Mouse (Mus musculus): ENCODE data around the gene Nr4a1. TPM values are rescaled to one million over a fixed set of nuclear protein-coding genes. Genes with fewer than 3 reads are reported as not detected.

Nr4a1 gene
- polyA plus RNA-seq, 1 experiment: not detected

GRCm38 (mm10) chr15:101259922-101260321 lies 5.9 kb downstream of the Nr4a1 start:
- no peak overlapping the region for H3K4me3 ChIP-seq (ENCODE audit: insufficient read depth, low read depth, low read length)
- H3K27ac ChIP-seq (ENCODE audit: insufficient read depth, low read depth, low read length): no peak overlapping the region
- TF ChIP-seq CTCF (IDR thresholded peaks at IDR 0.05; ENCODE audit: insufficient read depth, low read depth, low read length) (no peak), POLR2A (IDR thresholded peaks at IDR 0.05; ENCODE audit: insufficient read depth, low read depth, low read length) (no peak)
- WGBS: 90% methylated on average over 3 of the region's 3 CpGs
- peaks cover 63% of the 10 kb centered on the region for H3K4me1 ChIP-seq (ENCODE audit: control insufficient read depth, insufficient read depth, low read length)

DNA sequence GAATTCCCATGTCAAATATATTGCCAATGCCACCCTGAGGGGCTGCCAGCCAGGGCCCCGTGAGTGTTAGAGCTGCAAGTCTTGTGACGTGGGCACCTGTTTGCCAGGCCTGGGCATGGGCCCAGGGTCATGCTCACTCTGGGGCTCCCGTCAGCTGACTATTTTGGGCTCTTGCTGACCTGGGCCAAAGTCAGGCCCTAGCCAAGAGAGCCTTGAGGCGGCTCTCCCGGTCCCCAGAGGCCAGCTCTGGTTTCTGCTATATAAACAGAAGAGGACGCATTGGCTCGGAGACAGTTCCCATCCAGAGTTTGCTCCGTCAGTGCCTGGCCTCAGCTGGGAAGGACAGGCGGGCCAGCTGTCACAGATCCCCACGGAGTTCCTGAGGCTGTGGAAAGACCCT lies 6.3 kb downstream of the Nr4a1 start:
- no peak overlapping the region for H3K4me3 ChIP-seq (ENCODE audit: insufficient read depth, low read depth, low read length)
- WGBS: 62% methylated on average over 10 of the region's 10 CpGs
- TF ChIP-seq POLR2A (IDR thresholded peaks at IDR 0.05; ENCODE audit: insufficient read depth, low read depth, low read length) (no peak), CTCF (IDR thresholded peaks at IDR 0.05; ENCODE audit: insufficient read depth, low read depth, low read length) (no peak)
- no peak overlapping the region for H3K27ac ChIP-seq (ENCODE audit: insufficient read depth, low read depth, low read length)
- peaks cover 63% of the 10 kb centered on the region for H3K4me1 ChIP-seq (ENCODE audit: control insufficient read depth, insufficient read depth, low read length)

DNA sequence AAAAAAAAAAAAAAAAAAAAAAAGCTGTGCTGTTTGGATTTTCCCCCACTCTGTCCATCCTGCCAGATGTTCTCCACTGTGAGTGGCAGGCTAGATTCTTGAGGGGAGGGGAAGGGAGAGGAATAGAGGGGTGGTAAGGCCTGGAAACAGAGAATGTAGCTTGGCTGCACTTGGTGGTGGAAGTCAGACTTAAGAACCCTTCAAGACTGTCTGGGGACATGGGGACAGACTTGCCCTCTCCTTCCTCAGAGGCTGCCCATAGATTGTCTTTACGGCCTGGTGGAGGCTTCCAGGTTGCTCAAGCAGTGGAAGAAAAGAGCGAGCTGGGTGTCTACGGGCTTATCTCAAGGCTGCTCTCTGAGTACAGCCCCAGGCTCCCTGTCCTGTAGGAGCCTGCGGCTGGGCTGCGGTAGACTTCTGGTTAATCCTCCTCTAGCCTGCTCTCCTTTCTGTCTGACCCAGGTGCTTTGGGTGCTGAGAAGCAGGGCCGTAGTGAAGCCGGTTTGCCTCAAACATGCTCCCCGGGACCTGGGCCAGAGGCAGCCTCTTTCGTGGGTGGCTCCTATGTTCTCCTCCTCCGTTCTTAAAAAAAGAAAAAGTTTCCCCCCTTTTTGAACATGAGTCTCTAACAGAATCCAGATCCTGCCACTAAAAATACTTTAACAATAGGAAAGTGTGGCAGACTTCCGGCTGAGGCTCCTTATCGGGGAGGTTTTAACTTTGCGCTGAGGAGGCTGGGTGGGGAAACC lies 7.0 kb downstream of the Nr4a1 start:
- no peak for TF ChIP-seq POLR2A (IDR thresholded peaks at IDR 0.05; ENCODE audit: insufficient read depth, low read depth, low read length)
- TF ChIP-seq CTCF (IDR thresholded peaks at IDR 0.05; ENCODE audit: insufficient read depth, low read depth, low read length): no peak
- Histone ChIP-seq H3K4me1 (ENCODE audit: control insufficient read depth, insufficient read depth, low read length) (peaks cover 68% of the 10 kb centered on the region), H3K27ac (ENCODE audit: insufficient read depth, low read depth, low read length) (no peak overlapping the region), H3K4me3 (ENCODE audit: insufficient read depth, low read depth, low read length) (no peak overlapping the region)
- 34% methylated on average over 13 of the region's 13 CpGs for WGBS

DNA sequence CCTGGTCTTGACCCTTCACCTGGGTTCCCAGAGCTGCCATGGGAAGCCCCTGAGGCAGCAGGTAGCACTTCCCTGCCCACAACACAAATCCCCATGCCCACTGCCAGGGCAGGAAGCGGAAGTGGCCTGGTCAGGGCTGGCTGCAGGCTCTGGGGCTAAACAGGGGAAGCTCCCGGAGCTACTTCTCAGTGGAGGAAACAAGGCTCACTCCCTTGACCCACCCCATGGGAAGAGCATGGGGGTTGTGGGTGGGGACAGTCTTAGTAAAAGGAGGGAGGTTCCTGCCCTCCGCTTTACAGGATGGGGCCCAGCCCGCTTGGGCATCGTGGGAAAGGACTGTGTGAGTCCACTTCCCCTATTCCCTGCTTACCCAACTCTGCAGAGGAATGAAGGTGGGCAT lies 8.4 kb downstream of the Nr4a1 start:
- Histone ChIP-seq H3K27ac (ENCODE audit: insufficient read depth, low read depth, low read length) (no peak overlapping the region), H3K4me1 (ENCODE audit: control insufficient read depth, insufficient read depth, low read length) (peaks cover 61% of the 10 kb centered on the region), H3K4me3 (ENCODE audit: insufficient read depth, low read depth, low read length) (no peak overlapping the region)
- 80% methylated on average over 5 of the region's 5 CpGs for WGBS
- no peak for TF ChIP-seq CTCF (IDR thresholded peaks at IDR 0.05; ENCODE audit: insufficient read depth, low read depth, low read length)
- no peak for TF ChIP-seq POLR2A (IDR thresholded peaks at IDR 0.05; ENCODE audit: insufficient read depth, low read depth, low read length)

DNA sequence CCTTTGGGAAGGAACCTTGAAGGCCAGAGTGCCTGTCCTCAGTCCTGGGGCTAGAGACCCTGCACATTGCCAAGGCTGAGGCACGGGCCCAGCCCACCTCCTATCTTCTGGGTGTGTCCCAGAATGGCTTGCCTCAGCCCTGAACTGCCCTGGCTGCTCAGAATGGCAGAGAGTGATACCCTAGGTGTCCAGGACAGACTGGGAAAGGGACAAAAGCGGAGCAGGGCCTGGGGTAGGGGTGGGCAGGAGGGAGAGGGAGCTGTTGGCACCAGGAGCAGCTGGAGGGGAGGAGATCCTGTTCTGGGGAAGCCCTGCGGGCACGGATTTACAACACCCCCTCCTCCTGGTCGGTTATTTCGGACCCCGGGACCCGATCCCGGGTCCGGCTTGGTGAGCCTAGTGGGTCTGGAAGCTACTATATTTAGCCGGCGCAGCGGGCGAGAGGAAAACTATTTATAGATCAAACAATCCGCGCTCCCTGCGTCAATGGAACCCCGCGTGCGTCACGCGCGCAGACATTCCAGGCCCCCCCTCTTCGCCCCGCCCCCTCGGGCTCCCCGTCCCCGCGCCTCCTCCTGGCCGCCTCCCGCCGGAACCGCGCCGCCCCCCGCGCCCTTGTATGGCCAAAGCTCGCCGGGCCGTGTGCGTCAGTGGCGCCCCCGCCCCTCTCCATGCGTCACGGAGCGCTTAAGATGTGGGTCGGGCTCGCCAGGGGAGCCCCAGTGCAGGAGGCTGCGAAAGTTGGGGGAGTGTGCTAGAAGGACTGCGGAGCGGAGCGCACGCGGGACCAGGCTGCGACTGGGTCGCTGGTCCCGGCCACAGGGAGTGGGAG lies 12.3 kb downstream of the Nr4a1 start:
- 1% methylated on average over 56 of the region's 57 CpGs for WGBS
- H3K4me3 ChIP-seq (ENCODE audit: insufficient read depth, low read depth, low read length): peak overlapping the region; percentile 53
- peak overlapping the region; percentile 84 for H3K27ac ChIP-seq (ENCODE audit: insufficient read depth, low read depth, low read length)
- TF ChIP-seq POLR2A (IDR thresholded peaks at IDR 0.05; ENCODE audit: insufficient read depth, low read depth, low read length) (peak; percentile 86), CTCF (IDR thresholded peaks at IDR 0.05; ENCODE audit: insufficient read depth, low read depth, low read length) (no peak)
- peaks cover 68% of the 10 kb centered on the region for H3K4me1 ChIP-seq (ENCODE audit: control insufficient read depth, insufficient read depth, low read length)

DNA sequence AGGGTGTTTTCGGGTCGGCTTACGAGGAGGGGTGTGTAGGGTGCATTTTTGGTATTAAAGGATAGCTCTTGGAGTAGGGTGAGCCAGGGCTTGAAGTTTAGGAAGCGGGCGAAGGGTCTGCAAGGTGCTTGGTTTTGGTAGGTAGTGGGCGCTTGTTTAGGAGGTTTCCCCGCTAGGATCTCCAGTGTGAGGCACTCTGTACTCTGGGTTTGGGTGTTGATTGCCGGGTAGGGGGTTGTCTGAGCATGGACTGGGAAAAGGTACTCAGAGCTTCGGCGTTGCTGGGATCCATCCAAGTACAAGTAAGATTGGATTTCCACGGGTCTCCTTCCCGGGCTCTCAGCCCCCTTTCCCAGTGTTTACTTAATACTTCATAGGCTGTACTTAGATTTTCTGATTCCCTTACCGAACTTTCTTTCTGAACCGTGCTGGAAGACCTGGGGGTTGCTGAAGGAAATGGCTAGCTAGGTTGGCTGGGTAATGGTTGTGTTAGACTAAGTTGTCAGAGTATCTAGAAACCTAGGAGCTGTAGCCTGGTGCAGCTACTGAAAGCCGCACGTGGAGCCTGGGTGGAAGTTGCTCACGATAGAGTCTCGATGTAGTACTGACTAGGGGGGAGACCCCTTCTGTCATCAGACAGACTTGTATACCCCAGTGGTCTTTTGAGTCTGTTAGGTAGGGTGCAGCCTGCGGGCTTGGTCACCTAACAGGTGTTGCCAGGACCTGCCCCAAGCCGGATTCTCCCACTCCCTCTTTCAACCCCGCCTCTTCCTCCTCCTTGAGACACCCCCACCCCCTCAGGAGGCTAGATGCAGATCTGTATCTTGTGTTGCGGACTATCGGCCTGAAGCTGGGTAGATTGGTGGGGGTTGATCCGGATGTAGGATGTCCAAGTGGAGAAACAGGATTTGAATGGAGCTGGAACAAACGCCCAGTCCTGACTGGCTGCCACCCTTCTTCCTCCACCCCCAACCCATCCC lies 13.3 kb downstream of the Nr4a1 start:
- TF ChIP-seq POLR2A (IDR thresholded peaks at IDR 0.05; ENCODE audit: insufficient read depth, low read depth, low read length): no peak
- no peak for TF ChIP-seq CTCF (IDR thresholded peaks at IDR 0.05; ENCODE audit: insufficient read depth, low read depth, low read length)
- peak overlapping the region; percentile 73 for H3K27ac ChIP-seq (ENCODE audit: insufficient read depth, low read depth, low read length)
- peak overlapping the region; percentile 53 for H3K4me3 ChIP-seq (ENCODE audit: insufficient read depth, low read depth, low read length)
- WGBS: 4% methylated on average over 25 of the region's 25 CpGs
- H3K4me1 ChIP-seq (ENCODE audit: control insufficient read depth, insufficient read depth, low read length): peaks cover 69% of the 10 kb centered on the region

DNA sequence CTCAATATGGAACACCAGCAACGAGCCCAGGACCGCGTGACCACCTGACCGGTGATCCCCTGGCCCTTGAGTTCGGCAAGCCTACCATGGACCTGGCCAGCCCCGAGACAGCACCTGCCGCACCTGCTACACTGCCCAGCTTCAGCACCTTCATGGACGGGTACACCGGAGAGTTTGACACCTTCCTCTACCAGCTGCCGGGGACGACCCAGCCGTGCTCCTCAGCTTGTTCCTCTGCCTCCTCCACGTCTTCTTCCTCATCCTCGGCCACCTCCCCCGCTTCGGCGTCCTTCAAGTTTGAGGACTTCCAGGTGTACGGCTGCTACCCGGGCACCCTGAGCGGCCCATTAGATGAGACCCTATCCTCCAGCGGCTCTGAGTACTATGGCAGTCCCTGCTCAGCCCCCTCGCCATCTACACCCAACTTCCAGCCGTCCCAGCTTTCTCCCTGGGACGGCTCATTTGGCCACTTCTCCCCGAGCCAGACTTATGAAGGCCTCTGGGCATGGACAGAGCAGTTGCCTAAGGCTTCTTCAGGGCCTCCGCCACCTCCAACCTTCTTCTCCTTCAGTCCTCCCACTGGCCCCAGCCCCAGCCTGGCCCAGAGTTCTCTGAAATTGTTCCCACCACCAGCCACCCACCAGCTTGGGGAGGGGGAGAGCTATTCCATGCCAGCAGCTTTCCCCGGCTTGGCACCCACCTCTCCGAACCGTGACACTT lies 16.2 kb downstream of the Nr4a1 start:
- WGBS: 82% methylated on average over 29 of the region's 29 CpGs
- TF ChIP-seq POLR2A (IDR thresholded peaks at IDR 0.05; ENCODE audit: insufficient read depth, low read depth, low read length): no peak
- no peak for TF ChIP-seq CTCF (IDR thresholded peaks at IDR 0.05; ENCODE audit: insufficient read depth, low read depth, low read length)
- H3K4me3 ChIP-seq (ENCODE audit: insufficient read depth, low read depth, low read length): peak overlapping the region; percentile 41

DNA sequence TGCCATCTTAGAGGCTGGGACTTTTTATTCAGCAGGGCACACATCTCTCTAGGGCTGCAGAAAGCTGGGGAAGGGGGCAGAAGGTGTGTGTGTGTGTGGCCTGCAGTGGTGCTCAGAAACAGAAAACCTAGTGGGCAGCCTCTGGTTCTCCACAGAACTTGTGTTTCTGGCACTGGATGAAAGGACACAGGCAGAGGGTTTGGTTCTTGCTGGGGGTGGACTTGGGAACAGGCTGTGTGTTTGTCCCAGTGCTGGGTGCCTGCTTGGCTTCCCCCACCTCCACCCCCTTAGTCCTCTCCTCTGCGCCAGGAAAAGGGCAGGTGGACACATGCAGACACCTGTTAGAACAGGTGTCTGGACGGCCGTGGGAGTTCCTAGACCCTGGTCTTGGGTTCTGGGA lies 17.0 kb downstream of the Nr4a1 start:
- H3K4me3 ChIP-seq (ENCODE audit: insufficient read depth, low read depth, low read length): peak overlapping the region; percentile 41; the same call in 1 of the 2 replicates
- 71% methylated on average over 3 of the region's 3 CpGs for WGBS
- peak overlapping the region; percentile 64 for H3K27ac ChIP-seq (ENCODE audit: insufficient read depth, low read depth, low read length)

More for the DNA sequence above, 16.2 kb downstream of the Nr4a1 start:
- Histone ChIP-seq H3K27ac (ENCODE audit: insufficient read depth, low read depth, low read length) (peak overlapping the region; percentile 64; the same call in 1 of the 2 replicates), H3K4me1 (ENCODE audit: control insufficient read depth, insufficient read depth, low read length) (peaks cover 51% of the 10 kb centered on the region)

More for the DNA sequence above, 17.0 kb downstream of the Nr4a1 start:
- H3K4me1 ChIP-seq (ENCODE audit: control insufficient read depth, insufficient read depth, low read length): peaks cover 45% of the 10 kb centered on the region
- TF ChIP-seq POLR2A (IDR thresholded peaks at IDR 0.05; ENCODE audit: insufficient read depth, low read depth, low read length) (no peak), CTCF (IDR thresholded peaks at IDR 0.05; ENCODE audit: insufficient read depth, low read depth, low read length) (peak; percentile 12; the same call in 1 of the 2 replicates)

Data from olfactory bulb, adult 2 months (tissue).